Mouse (Mus musculus) megakaryocyte, embryonic 14.5 days (primary cell): Measurements from ENCODE around the gene Bcl2l1.

Source experiments
- FLI1 ChIP-seq: IDR thresholded peaks from 2 replicates; pipeline ENCODE4 v1.6.1; 2012; ENCODE audit warnings: low read length, inconsistent platforms, mixed read lengths
- GATA1 ChIP-seq: IDR thresholded peaks from 3 replicates; pipeline ENCODE4 v1.6.1; 2012; ENCODE audit warnings: mixed read lengths, low read length, inconsistent platforms, borderline replicate concordance

- TF ChIP-seq GATA1 (no peak), FLI1 (no peak)
Measured at GRCm38 (mm10) chr2:152811336-152812165, 20.0 kb downstream of the Bcl2l1 start.
